Mouse (Mus musculus) neutrophil, adult 83 days (primary cell): Measurements from ENCODE around the gene Cnn1. TPM values are rescaled to one million over a fixed set of nuclear protein-coding genes. Genes with fewer than 3 reads are reported as not detected.

ENCODE experiments used
- total RNA-seq, 2 experiments: library from RNA; stranded (reverse); gene quantifications; one replicate each; pipeline ENCODE4 v1.2.4; 2023

The Cnn1 gene
- total RNA-seq: not detected

GRCm38 (mm10) chr9:22098993-22099696 lies at the start of gene Cnn1:
TSS of gene Cnn1 (plus strand) at chr9:22099216.

GRCm38 (mm10) chr9:22051958-22052254 lies 47.1 kb upstream of the Cnn1 start, which contains the start of gene Elavl3:
TSS of gene Elavl3 (minus strand) at chr9:22052023.

GRCm38 (mm10) chr9:22070791-22071573 lies 28.0 kb upstream of the Cnn1 start, which contains the start of the genes Gm49318 and Zfp653:
TSS of gene Gm49318 (minus strand) at chr9:22071259.
TSS of gene Zfp653 (minus strand) at chr9:22071376.

GRCm38 (mm10) chr9:22085022-22085834 lies 13.8 kb upstream of the Cnn1 start, which contains the start of gene Ecsit:
TSS of gene Ecsit (minus strand) at chr9:22085438.

GRCm38 (mm10) chr9:22116740-22117426 lies 17.9 kb downstream of the Cnn1 start, which contains the start of gene Elof1:
TSS of gene Elof1 (minus strand) at chr9:22117172.

GRCm38 (mm10) chr9:22135644-22136390 lies 36.8 kb downstream of the Cnn1 start, which contains the start of gene Acp5:
TSS of gene Acp5 (minus strand) at chr9:22135711.

GRCm38 (mm10) chr9:22156497-22157245 lies 57.7 kb downstream of the Cnn1 start, which contains the start of gene Pigyl:
TSS of gene Pigyl (plus strand) at chr9:22156846.

Other genes with a start within 250 kb of the Cnn1 start
- 1 to 10 TPM; 2.6 to 4.3 TPM for gene Dock6, start 246.6 kb upstream of the Cnn1 start, total RNA-seq
- gene Rab3d, start 181.0 kb upstream of the Cnn1 start, total RNA-seq: 100 to 1,000 TPM; 154 to 156 TPM
- gene Ccdc159, start 171.7 kb upstream of the Cnn1 start, total RNA-seq: 1 to 10 TPM in 1 of 2 experiments, under 1 TPM in 1; 0.77 to 1.5 TPM
- gene Tmem205, start 171.7 kb upstream of the Cnn1 start, total RNA-seq: 10 to 100 TPM; 17.0 to 20.7 TPM
- 1 to 10 TPM; 1.2 to 1.4 TPM for gene Plppr2, start 162.2 kb upstream of the Cnn1 start, total RNA-seq
- gene Swsap1, start 143.5 kb upstream of the Cnn1 start, total RNA-seq: 1 to 10 TPM; 4.3 to 4.5 TPM
- 10 to 100 TPM in 1 of 2 experiments, 1 to 10 TPM in 1; 10.0 to 15.7 TPM for gene Epor, start 135.7 kb upstream of the Cnn1 start, total RNA-seq
- gene Rgl3, start 109.8 kb upstream of the Cnn1 start, total RNA-seq: not detected
- gene Ccdc151, start 96.6 kb upstream of the Cnn1 start, total RNA-seq: not detected
- 10 to 100 TPM; 55.2 to 67.9 TPM for gene Prkcsh, start 96.4 kb upstream of the Cnn1 start, total RNA-seq
- gene Elavl3, start 47.2 kb upstream of the Cnn1 start, total RNA-seq: under 1 TPM in 1 of 2 experiments, not detected in 1; 0.55 TPM
- not detected for gene Gm49318, start 28.0 kb upstream of the Cnn1 start, total RNA-seq
- 1 to 10 TPM; 9.0 to 9.7 TPM for gene Zfp653, start 27.8 kb upstream of the Cnn1 start, total RNA-seq
- 1 to 10 TPM; 8.6 to 8.7 TPM for gene Ecsit, start 13.8 kb upstream of the Cnn1 start, total RNA-seq
- gene Elof1, start 18.0 kb downstream of the Cnn1 start, total RNA-seq: 10 to 100 TPM; 34.9 to 42.1 TPM
- gene Acp5, start 36.5 kb downstream of the Cnn1 start, total RNA-seq: 10 to 100 TPM; 28.6 to 38.7 TPM
- gene Pigyl, start 57.6 kb downstream of the Cnn1 start, total RNA-seq: 10 to 100 TPM; 15.4 to 16.0 TPM
- not detected for gene Zfp872, start 88.9 kb downstream of the Cnn1 start, total RNA-seq
- 10 to 100 TPM; 12.4 to 17.5 TPM for gene Zfp809, start 126.5 kb downstream of the Cnn1 start, total RNA-seq
- gene Zfp599, start 160.7 kb downstream of the Cnn1 start, total RNA-seq: under 1 TPM; 0.26 to 0.40 TPM
- gene Zfp810, start 208.4 kb downstream of the Cnn1 start, total RNA-seq: 1 to 10 TPM; 6.3 to 6.7 TPM